8 mouse cellular contexts compared by ENCODE assay signal in genomic region chr6:119107856-119108465, GRCm38 (mm10).
A peak's percentile ranks its signal among the peaks of the same experiment; 100 is the strongest.
DNase-seq lines count a peak whose midpoint lies in the region; ATAC-seq and TF ChIP-seq lines count a peak whose summit lies in the region.

No protein-coding gene starts in this region.

- DNase-seq in left cerebral cortex, postnatal 14 days (ENCODE audit: low spot score in 2 of 2): peak; percentile 31 to 33
- no peak for DNase-seq in left cerebral cortex, postnatal 10 days (ENCODE audit: extremely low spot score in 1 of 2, low spot score in 2 of 2)
- peak; percentile 65 for DNase-seq in brain, adult 2 months (ENCODE audit: low read depth, low spot score)
- no peak for DNase-seq in liver, postnatal 0 days
- peak; percentile 19 for DNase-seq in stomach, postnatal 0 days (ENCODE audit: low spot score)

- no peak for TF ChIP-seq CTCF in liver, postnatal 0 days (IDR thresholded peaks at IDR 0.05; ENCODE audit: low read depth)
- TF ChIP-seq CTCF in stomach, postnatal 0 days (IDR thresholded peaks at IDR 0.05; ENCODE audit: low read depth): no peak

- intact Hi-C loops in left cerebral cortex, postnatal 14 days (cut with DNase I): loop anchor here (5.0 to 10.0 kb wide), 3 partner anchors 69 to 333 kb away; partner anchors contain the start of gene Dcp1b
- intact Hi-C loops in left cerebral cortex, postnatal 10 days (cut with DNase I): loop anchor here (5.0 to 10.0 kb wide), 4 partner anchors 131 to 461 kb away; no protein-coding TSS in a partner anchor

- H3K4me2 ChIP-seq in embryonic facial prominence, embryonic 12.5 days (replicated peaks): peak overlapping the region; percentile 92
- H3K4me2 ChIP-seq in hindbrain, embryonic 15.5 days: peak overlapping the region; percentile 80
- peak overlapping the region; percentile 85 for H3K4me2 ChIP-seq in liver, postnatal 0 days (ENCODE audit: low read depth, low read length)
- H3K4me2 ChIP-seq in stomach, postnatal 0 days (replicated peaks; ENCODE audit: low read depth): peak overlapping the region; percentile 90

- peaks cover 8% of the 10 kb centered on the region for H3K27me3 ChIP-seq in embryonic facial prominence, embryonic 12.5 days
- no peaks in the 10 kb centered on the region for H3K27me3 ChIP-seq in hindbrain, embryonic 15.5 days
- peaks cover 67% of the 10 kb centered on the region for H3K27me3 ChIP-seq in liver, postnatal 0 days (ENCODE audit: insufficient read depth, low read length)
- peaks cover 3% of the 10 kb centered on the region; the same call in 1 of the 2 replicates for H3K27me3 ChIP-seq in stomach, postnatal 0 days (ENCODE audit: control insufficient read depth, insufficient read depth, low read length)

- ATAC-seq in embryonic facial prominence, embryonic 12.5 days (ENCODE audit: insufficient number of reproducible peaks, insufficient read depth, low FRiP score, low TSS enrichment): no peak; the same call in 1 of the 2 replicates
- ATAC-seq in hindbrain, embryonic 15.5 days (ENCODE audit: low FRiP score, low read depth): peak; percentile 9; the same call in 1 of the 2 replicates
- no peak; the same call in 1 of the 2 replicates for ATAC-seq in liver, postnatal 0 days
- 0 out of 2 replicates have a peak, but pooled peaks have one; percentile 1 for ATAC-seq in stomach, postnatal 0 days (ENCODE audit: low FRiP score, low TSS enrichment)
- no peak for ATAC-seq in erythroblast, adult 5-6 weeks (replicated peaks; ENCODE audit: low FRiP score, poor library complexity, severe bottlenecking)

- H3K9ac ChIP-seq in embryonic facial prominence, embryonic 12.5 days: peak overlapping the region; percentile 78
- H3K9ac ChIP-seq in hindbrain, embryonic 15.5 days: peak overlapping the region; percentile 85
- no peak overlapping the region for H3K9ac ChIP-seq in liver, postnatal 0 days (replicated peaks)
- H3K9ac ChIP-seq in stomach, postnatal 0 days (ENCODE audit: low read length): peak overlapping the region; percentile 74

- no peak for TF ChIP-seq EP300 in liver, postnatal 0 days (IDR thresholded peaks at IDR 0.05; ENCODE audit: low read depth)
- no peak for TF ChIP-seq EP300 in stomach, postnatal 0 days (optimal IDR thresholded peaks at IDR 0.05)

- WGBS in embryonic facial prominence, embryonic 12.5 days: under 1% methylated on average over 58 of the region's 58 CpGs
- under 1% methylated on average over 58 of the region's 58 CpGs for WGBS in hindbrain, embryonic 15.5 days
- WGBS in liver, postnatal 0 days (ENCODE audit: insufficient replicate concordance): under 1% methylated on average over 47 of the region's 58 CpGs
- under 1% methylated on average over 56 of the region's 58 CpGs for WGBS in stomach, postnatal 0 days

- H3K9me3 ChIP-seq in embryonic facial prominence, embryonic 12.5 days: no peaks in the 10 kb centered on the region
- H3K9me3 ChIP-seq in hindbrain, embryonic 15.5 days: no peaks in the 10 kb centered on the region
- no peaks in the 10 kb centered on the region for H3K9me3 ChIP-seq in liver, postnatal 0 days (ENCODE audit: low read length)
- H3K9me3 ChIP-seq in stomach, postnatal 0 days (ENCODE audit: control insufficient read depth, low read length): no peaks in the 10 kb centered on the region

- H3K36me3 ChIP-seq in embryonic facial prominence, embryonic 12.5 days: no peaks in the 10 kb centered on the region
- no peaks in the 10 kb centered on the region for H3K36me3 ChIP-seq in hindbrain, embryonic 15.5 days
- H3K36me3 ChIP-seq in liver, postnatal 0 days (replicated peaks; ENCODE audit: insufficient read depth, low read length): no peaks in the 10 kb centered on the region
- no peaks in the 10 kb centered on the region for H3K36me3 ChIP-seq in stomach, postnatal 0 days (ENCODE audit: control insufficient read depth, insufficient read depth, low read length)

- peaks cover 18% of the 10 kb centered on the region for H3K4me1 ChIP-seq in embryonic facial prominence, embryonic 12.5 days
- H3K4me1 ChIP-seq in hindbrain, embryonic 15.5 days (replicated peaks): peaks cover 46% of the 10 kb centered on the region
- peaks cover 8% of the 10 kb centered on the region; the same call in 1 of the 2 replicates for H3K4me1 ChIP-seq in liver, postnatal 0 days (ENCODE audit: insufficient read depth)
- no peaks in the 10 kb centered on the region; the same call in 1 of the 2 replicates for H3K4me1 ChIP-seq in stomach, postnatal 0 days (replicated peaks; ENCODE audit: control insufficient read depth, insufficient read depth)

- peak overlapping the region; percentile 70 for H3K4me3 ChIP-seq in embryonic facial prominence, embryonic 12.5 days
- peak overlapping the region; percentile 86 for H3K4me3 ChIP-seq in hindbrain, embryonic 15.5 days
- H3K4me3 ChIP-seq in liver, postnatal 0 days (ENCODE audit: low read depth, low read length): peak overlapping the region; percentile 58
- H3K4me3 ChIP-seq in stomach, postnatal 0 days (ENCODE audit: low read depth, low read length): peak overlapping the region; percentile 64

- peak overlapping the region; percentile 94 for H3K27ac ChIP-seq in embryonic facial prominence, embryonic 12.5 days
- H3K27ac ChIP-seq in hindbrain, embryonic 15.5 days (replicated peaks): peak overlapping the region; percentile 96
- no peak overlapping the region for H3K27ac ChIP-seq in liver, postnatal 0 days (ENCODE audit: low read depth)
- peak overlapping the region; percentile 86 for H3K27ac ChIP-seq in stomach, postnatal 0 days (replicated peaks)

Comparison
In these comparisons a context has a peak if more than half of its experiments do, and no peak if none do; other contexts are left out.
1. DNase-seq: peak in left cerebral cortex, postnatal 14 days (2 of 2), brain, adult 2 months (single experiment) and stomach, postnatal 0 days (single experiment); none in left cerebral cortex, postnatal 10 days (0 of 2) and liver, postnatal 0 days (single experiment).
2. ATAC-seq: peak in hindbrain, embryonic 15.5 days (single experiment) and stomach, postnatal 0 days (single experiment); none in embryonic facial prominence, embryonic 12.5 days (single experiment), liver, postnatal 0 days (single experiment) and erythroblast, adult 5-6 weeks (single experiment).
3. Peak in every context shown above with its lines, with median percentiles within 50 percentile points of each other: H3K4me2 ChIP-seq and H3K4me3 ChIP-seq.